Comparison of ENCODE assay signal across 1 mouse cellular context in the genomic region with DNA sequence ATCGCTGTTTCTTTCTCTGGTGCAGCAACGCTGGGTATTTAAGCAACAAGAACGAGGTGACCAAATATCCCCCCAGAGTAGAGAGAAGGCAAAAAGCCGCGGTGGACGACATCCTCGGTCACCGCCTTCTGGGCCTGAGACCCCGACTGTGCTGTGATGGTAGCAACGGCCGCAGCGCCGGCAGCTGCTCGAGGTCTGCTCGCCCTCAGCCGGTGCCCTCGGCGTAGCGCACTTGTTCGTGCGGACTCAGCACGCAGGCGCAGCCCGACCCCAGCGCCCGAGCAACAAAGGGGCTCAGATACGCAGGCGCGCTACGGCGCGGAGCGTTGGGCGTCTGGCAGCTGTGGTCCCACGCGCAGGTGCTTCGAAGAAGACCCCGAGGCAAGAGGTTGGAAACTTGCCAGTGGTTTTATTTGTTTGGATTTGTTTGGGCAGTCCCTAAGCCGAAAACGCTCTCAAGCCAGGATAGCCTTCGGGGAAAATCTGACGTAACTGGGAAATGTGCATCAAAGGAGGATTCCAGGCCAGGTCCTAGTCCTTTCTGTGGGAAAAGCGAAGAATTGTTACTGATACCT.
TF ChIP-seq lines count a peak whose summit lies in the region.

Gene Gdpd1, minus strand, starts transcription at position 197 of the 575 bp plus-strand sequence.

TF ChIP-seq in MEL, 35 proteins besides CTCF, POLR2A, EP300 and RAD21 (continued from another document):
- TF ChIP-seq BHLHE40 (IDR thresholded peaks at IDR 0.05; ENCODE audit: borderline replicate concordance, low read depth, low read length) (peak; percentile 58; the same call in 1 of the 2 replicates), TCF12 (IDR thresholded peaks at IDR 0.05; ENCODE audit: low read depth, low read length) (peak; percentile 81), NRF1 (IDR thresholded peaks at IDR 0.05; ENCODE audit: insufficient read depth, low read depth, low read length, poor library complexity, severe bottlenecking) (peak; percentile 98), ZC3H11A (IDR thresholded peaks at IDR 0.05; ENCODE audit: low read depth, low read length) (peak; percentile 24; the same call in 1 of the 2 replicates), SMC3 (IDR thresholded peaks at IDR 0.05; ENCODE audit: low read depth, low read length) (no peak), ETS1 (IDR thresholded peaks at IDR 0.05; ENCODE audit: low read depth, low read length) (peak; percentile 60; the same call in 1 of the 2 replicates), KAT2A (conservative IDR thresholded peaks at IDR 0.05; ENCODE audit: low read depth, low read length) (peak; percentile 43; the same call in 1 of the 2 replicates), SIN3A (IDR thresholded peaks at IDR 0.05; ENCODE audit: low read length) (peak; percentile 78), GABPA (IDR thresholded peaks at IDR 0.05; ENCODE audit: low read depth, low read length) (no peak), TAL1 (IDR thresholded peaks at IDR 0.05; ENCODE audit: low read length) (no peak), E2F4 (IDR thresholded peaks at IDR 0.05; ENCODE audit: borderline replicate concordance, low read depth, low read length) (no peak), USF1 (IDR thresholded peaks at IDR 0.05; ENCODE audit: low read depth, low read length) (peak; percentile 39)
